Mouse (Mus musculus) mature B cell (primary cell): ENCODE measurements around the gene Kmt2c.

Experiments
- in situ Hi-C: fragments of 300-500 bp; cut with MboI; formaldehyde crosslinking; loops from 2 replicates; pipeline ENCODE4 v1.14.3; 2019

Gene Kmt2c

DNA sequence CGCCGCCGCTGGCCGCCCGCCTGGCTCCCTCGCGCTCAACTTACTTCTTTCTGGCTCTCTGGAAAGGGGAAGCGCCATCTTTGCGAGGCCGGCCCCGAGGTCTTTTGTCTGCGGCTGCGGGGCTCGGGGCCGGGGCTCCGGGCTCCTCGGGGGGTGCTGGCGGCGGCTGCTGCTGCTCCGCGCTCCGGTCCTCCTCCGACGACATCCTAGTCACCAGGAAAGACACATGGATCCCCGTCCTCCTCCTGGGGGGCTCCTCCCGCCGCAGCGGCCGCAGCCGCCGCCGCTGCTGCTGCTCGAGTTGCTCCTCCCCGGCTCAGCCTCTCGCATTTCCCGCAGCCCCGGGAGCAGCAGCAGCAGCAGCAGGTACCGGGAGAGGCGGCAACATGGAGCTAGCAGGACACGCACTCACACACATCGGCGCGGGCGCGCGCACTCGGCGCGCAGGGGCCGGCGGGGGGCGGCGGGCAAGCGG lies at the start of gene Kmt2c:
Gene Kmt2c, minus strand, starts transcription at position 438 of the 475 bp plus-strand sequence.
- in situ Hi-C loops = no loop called here

DNA sequence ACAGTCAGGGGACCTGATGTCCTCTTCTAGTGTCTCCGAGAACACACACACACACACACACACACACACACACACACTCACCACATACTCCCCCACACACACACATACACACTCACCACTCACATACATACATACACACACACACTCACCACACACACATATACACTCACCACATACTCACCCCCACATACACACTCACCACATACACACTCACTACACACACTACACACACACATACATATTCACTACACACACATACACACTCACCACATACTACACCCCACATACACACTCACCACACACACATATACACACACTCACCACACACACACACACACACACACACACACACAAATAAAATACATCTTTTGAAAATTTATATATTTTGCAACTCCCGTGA lies 48.3 kb upstream of the Kmt2c start:
- in situ Hi-C loops = no loop called here

DNA sequence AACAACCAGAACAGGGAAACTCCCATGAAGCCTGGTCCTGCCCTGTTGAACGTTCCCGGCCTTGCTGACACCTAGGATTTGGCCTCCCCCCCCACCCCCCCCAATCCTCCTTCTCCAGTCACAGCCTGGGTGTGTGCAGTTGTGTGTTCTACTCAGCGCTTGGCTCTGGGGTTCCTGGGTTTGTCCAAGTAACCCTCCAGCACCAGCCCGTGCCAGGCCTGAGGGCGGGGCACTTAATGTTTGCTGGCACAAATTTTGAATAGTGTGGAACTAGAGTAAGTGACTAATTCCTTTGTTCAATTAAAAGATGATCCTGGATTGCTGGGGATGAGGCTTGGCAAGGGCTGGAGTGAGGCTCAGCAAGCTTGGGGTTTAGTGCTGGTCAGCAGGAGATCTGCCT lies 46.0 kb upstream of the Kmt2c start:
- in situ Hi-C loops = no loop called here

GRCm38 (mm10) chr5:25544061-25544460 lies 45.5 kb upstream of the Kmt2c start:
- in situ Hi-C loops = no loop called here

- in situ Hi-C loops = no loop called here
Measured at GRCm38 (mm10) chr5:25541661-25542060, 43.1 kb upstream of the Kmt2c start.

DNA sequence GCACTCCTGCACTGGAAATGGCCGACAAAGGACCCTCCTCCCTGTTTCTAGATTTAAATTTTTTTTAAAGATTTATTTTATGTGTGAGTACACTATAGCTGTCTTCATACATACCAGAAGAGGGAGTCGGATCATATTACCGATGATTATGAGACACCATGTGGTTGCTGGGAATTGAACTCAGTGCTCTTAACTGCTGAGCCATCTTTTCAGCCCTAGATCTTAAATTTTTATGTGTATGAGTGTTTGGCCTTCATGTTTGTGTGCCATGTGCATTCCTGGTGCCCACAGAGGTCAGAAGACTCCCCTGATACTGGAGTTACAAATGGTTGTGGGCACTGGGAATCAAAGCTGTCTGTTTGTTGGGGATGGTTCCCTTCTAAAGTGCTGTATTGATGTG lies 42.3 kb upstream of the Kmt2c start:
- in situ Hi-C loops = no loop called here

DNA sequence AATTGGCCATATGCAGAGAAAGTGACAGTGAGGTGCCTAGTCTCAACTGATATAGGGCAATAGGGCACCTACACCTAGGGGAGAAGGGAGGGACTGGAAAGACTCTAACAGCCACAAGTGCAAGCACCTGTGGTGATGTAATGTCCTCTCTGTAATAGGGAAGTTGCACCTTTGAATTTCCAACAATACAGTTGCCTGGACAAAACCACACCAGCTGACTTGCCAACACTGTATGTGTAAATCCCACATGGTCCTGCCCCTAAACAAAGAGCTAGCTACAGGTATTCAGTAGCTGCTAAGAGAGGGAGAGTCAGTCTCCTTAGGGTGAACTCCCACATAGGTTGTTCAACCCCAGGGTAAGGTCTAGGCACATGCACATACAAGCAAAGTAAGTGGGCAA lies 41.8 kb upstream of the Kmt2c start:
- in situ Hi-C loops = no loop called here

DNA sequence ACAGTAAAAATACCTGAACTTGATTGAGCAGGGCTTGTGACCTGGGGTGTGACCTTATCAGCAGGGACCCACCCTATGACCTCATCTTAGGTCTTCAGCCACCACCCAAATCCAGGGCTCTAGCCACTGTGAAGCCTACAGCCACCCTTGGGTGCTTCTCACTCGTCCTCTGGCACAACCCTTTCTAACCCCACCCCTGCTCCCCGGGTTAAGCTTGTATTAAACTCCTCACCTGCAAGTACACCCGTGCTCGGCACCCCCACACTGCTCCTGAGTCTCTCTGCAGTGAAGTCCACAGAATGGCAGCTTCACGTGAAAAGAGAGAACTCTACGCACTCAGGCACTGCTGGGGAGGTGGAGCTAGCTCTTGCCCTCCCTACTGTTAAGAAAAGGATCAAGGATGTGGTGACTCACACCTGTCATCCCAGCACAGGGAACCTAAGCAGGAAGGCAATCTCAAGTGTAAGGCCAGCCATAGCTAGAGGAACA lies 38.4 kb upstream of the Kmt2c start:
- in situ Hi-C loops = no loop called here

- in situ Hi-C loops = no loop called here
Measured at GRCm38 (mm10) chr5:25536451-25536850, 37.9 kb upstream of the Kmt2c start.

DNA sequence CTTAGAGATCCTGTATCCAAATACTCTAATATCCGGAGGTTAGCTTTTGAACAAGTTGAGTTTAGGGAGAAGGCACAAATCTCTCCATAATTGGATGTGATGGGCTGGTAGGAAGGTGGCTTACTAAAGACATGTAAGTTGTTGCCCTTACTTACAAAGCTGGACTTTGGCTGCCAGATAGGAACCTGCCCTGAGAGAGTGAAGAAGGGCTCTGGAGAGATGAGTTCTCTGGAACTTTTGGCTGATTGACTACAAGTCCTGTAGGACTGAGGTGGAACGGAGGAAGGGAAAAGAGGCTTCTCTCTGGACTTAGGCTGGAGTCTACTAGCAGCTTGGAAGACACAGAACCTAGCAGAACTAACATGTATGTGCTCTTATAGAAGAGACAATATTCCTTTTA lies 37.0 kb upstream of the Kmt2c start:
- in situ Hi-C loops = no loop called here

DNA sequence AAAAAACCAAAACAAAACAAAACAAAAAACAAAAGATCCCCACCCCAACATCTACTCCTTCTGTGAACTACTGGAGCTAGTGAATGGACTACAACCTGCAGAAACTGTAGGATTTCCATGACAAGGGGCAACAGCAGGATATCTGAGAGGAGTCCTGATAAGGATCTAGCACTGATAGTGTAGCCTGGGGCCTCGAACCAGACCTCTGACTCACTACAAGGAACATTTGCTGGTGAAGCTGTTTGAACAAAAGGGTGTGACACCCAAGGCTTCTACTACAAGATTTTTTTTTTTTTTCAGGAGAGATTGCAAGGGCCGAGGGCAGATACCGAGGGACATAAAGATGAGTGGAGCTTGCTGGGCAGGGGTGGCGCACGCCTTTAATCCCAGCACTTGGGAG lies 34.7 kb upstream of the Kmt2c start:
- in situ Hi-C loops = no loop called here

DNA sequence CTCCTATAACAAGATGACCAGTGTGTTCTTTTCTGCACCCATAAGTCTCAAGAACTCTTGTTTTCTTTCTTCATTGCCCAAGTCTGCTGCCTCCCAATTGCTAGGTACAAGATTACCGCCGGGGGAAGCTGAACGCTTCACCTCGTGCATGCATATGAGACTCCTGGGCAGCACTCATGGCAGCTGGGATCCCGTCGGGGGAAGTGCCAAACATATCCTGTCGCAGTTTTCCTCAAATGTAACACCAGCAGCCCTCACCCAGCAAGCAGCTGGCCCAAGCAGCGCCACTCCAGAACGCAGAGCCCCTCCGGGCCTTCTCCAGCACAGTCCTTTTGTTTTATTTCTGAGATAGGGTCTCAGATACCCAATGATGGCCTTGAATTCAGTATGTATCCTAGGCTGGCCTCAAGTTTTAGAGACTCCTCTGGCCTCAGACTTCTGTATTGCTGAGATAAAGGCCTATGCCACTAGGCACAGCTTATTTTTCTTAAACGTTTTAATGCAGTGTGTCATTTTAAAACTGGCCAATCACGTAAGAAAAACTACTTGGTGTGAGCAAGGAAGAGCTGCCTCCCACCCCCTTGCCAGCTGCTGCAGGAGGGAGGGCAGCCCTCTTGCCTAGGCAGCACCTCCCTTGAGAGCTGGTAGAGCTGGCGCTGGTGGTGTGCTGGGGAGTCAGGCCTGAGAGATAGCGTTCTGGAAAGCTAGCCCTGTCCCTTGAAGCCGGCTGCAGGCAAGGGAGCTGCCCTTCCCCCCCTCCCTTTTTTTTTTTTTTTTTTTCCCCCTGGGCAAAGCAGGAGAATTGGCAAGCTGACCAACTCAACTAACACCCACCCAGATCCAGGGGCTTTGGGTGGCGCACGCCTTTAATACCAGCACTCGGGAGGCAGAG lies 33.9 kb upstream of the Kmt2c start:
- in situ Hi-C loops = no loop called here

DNA sequence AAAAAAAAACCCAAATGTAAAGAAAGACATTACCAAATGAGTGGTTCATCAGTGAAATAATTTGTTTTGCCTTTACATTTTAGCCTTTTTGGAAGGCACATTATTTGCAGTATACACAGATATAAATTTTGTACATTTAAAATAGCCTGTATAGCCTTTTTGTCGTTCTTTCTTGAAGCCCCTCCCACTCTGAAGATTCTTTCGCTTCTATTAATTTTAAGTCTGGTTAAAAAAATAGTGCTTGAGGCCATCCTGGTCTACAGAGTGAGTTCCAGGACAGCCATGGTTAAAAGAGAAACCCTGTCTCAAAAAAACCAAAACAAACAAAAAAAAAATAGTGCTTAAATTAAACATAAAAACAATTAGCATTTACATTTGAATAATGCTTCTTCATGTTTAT lies 32.0 kb upstream of the Kmt2c start:
- in situ Hi-C loops = no loop called here

- in situ Hi-C loops = no loop called here
Measured at GRCm38 (mm10) chr5:25529529-25530421, 31.2 kb upstream of the Kmt2c start.

DNA sequence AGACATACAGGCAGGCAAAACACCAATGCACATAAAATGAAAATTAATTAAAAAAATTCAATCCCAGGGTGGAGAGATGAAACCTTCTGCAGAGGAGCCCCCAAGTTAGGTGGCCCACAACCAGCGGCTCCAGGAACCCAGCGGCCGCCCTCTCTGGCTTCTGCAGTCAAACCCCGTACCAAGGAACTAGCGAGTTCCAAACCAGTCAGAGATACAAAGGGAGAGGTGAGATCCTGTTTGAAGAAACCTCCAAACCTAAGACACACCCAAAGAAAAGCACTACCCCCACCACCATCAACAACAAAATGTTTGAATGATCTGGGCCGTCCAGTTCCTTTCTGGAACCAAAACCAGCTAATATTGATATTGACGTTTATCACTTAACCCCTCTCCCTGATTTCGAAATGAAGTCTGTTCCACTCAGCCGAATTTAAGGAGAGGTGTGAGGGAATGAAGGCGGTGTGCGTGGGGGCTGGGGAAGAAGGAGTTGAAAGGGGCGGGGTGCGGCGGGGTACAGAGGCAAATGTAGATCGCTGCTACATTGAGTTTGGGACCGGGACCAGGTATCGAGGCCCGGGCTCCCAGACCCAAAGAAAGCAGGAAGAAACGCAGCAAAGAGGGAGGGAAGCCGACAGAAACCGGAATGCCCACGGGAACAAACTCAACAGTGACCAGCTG lies 30.4 kb upstream of the Kmt2c start:
- in situ Hi-C loops = no loop called here

- in situ Hi-C loops = no loop called here
Measured at GRCm38 (mm10) chr5:25527971-25528370, 29.4 kb upstream of the Kmt2c start.

DNA sequence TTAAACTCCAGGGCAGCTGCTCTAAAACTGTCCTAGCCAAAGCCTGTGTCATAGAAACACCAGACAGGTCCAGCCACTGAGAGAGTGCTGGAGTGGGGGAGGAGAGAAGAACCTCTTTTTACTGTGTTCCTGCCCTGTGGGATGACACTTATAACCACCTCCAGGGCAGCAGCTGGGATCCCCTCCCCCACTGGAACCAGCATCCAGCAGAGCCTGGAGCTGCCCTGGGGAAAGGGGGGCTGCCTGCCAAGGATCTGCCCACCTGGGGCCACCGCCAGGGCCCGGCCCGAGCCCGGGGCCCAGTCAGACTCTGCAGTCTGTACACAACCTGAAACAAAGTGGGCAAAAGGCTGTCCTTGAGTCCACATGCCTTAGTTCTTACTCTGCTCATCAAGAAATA lies 28.3 kb upstream of the Kmt2c start:
- in situ Hi-C loops = no loop called here

DNA sequence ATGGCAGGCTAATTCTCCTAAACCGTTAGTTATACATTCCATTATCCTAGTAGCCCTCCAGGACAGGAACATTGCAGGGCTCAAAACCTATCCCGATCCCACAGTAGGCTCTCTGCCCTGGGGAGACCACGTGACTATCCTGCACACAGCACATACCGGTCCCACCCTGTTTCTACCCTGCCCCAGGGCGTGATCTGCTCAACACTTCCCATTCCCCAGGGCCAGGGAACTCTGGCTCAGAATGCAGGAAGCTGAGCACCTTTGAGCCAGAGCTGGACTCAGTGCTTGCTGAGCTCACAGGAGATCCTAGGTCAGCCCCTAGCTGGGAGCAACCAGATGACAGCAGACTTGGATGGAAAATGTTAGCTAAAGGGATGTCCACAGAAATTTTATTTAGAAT lies 27.5 kb upstream of the Kmt2c start:
- in situ Hi-C loops = no loop called here

DNA sequence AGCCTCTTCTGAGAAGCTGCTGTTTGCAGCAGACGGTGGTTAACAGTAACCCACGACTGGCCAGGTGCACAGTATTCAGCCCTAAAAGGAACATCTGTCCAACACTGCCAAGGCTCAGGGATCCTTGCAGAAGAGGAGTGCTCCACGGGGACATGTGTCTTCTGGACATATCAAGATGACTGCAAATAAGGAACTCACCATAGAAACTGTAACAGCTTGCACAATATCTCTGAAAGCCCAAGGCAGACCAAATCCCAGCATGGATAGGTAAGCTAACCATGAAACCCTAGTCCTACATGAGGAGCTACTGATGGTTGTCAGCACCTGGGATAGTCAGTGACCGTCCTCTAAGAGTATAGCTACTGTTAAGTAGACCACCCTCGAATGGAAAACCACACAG lies 22.9 kb upstream of the Kmt2c start:
- in situ Hi-C loops = no loop called here

DNA sequence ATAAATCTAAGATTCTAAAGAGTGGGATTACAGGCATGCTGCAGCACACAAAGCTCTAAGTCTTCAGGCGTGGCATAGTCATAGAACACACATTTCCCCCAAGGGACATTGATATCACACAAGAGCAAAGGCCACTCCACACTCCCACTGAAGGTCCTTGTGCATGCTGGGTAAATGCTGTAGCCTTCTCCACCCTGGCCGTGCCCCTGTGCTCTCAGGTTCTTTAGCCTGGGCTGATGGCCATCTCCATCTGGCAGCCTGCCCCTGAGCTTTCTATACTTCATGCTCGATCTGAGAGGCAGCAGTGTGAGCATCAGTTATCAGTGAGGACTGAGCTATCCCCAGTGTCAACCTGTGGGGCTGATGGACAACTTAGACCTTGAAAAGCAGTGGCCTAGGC lies 21.2 kb upstream of the Kmt2c start:
- in situ Hi-C loops = no loop called here

GRCm38 (mm10) chr5:25517550-25517949 lies 19.0 kb upstream of the Kmt2c start:
- in situ Hi-C loops = no loop called here

DNA sequence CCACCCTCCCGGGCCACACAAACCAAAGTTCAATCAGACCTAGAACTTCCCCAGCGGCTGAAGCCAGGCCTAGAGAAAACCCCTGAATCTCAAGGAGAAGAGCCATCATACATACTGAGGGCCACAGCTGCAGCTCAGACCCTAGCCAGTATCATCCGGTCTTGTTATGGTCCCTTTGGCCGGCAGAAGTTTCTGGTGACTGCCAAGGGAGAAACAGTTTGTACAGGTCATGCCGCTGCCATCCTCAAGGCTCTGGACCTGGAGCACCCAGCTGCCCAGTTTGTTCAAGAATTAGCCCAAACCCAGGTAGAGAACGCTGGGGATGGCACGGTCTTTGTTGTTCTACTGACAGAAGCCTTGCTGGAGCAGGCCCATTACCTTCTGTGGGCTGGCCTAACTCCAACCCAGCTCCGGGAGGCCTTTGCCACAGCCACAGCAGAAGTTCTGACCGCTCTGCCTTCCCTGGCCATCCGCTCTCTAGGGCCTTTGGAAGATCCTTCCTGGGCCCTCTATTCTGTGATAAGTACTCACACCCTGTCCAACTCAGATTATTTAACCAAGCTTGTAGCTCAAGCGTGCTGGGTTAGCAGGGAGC lies 17.8 kb upstream of the Kmt2c start:
- in situ Hi-C loops = no loop called here
